Comparison of ENCODE assay signal across 8 mouse cellular contexts in the genomic region with DNA sequence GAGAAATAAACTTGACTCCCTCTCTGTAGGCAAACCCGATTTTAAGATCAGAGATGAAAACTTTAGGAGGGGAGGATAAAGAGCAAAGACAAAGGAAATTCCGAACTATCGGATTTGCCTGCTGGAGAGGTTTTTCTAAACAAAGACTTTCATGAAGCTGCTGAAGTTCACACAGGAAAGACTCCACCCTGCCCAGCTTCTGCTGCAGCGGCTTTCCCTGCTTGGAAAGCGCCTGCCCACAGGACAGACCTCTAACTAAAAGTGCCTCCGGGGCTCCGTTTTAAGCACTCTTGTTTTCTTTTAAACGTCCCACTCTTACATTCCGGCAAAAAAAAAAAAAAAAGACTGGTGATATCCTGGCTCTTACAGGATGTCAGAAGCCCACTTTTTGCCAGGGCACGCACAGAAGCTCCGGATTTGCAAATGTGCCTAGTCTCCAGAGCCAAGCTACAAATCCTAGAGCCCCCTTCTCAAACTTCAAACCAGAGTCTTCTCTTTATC. TPM values are rescaled to one million over a fixed set of nuclear protein-coding genes. Genes with fewer than 3 reads are reported as not detected.
A peak's percentile ranks its signal among the peaks of the same experiment; 100 is the strongest.
DNase-seq lines count a peak whose midpoint lies in the region; ATAC-seq and TF ChIP-seq lines count a peak whose summit lies in the region.

No protein-coding gene starts in this region.

- no peaks in the 10 kb centered on the region for H3K27me3 ChIP-seq in spleen, adult 2 months (ENCODE audit: control insufficient read depth, insufficient read depth, low read length)
- no peaks in the 10 kb centered on the region for H3K27me3 ChIP-seq in forebrain, embryonic 16.5 days (replicated peaks; ENCODE audit: control insufficient read depth, insufficient read depth, low read length)
- no peaks in the 10 kb centered on the region for H3K27me3 ChIP-seq in intestine, embryonic 15.5 days (replicated peaks)
- H3K27me3 ChIP-seq in stomach, embryonic 14.5 days (ENCODE audit: control insufficient read depth, insufficient read depth, low read length) = no peaks in the 10 kb centered on the region

- no peak for TF ChIP-seq POLR2A in spleen, adult 2 months (IDR thresholded peaks at IDR 0.05; ENCODE audit: low read depth, low read length)

- peak overlapping the region; percentile 24 for H3K9ac ChIP-seq in forebrain, embryonic 16.5 days (replicated peaks; ENCODE audit: low read depth, low read length)
- peak overlapping the region; percentile 56 for H3K9ac ChIP-seq in intestine, embryonic 15.5 days
- H3K9ac ChIP-seq in stomach, embryonic 14.5 days (replicated peaks; ENCODE audit: low read depth, low read length) = peak overlapping the region; percentile 83

- DNase-seq in spleen, adult 2 months (ENCODE audit: low read depth in 1 of 2, low spot score in 2 of 2) = no peak
- no peak for DNase-seq in spleen, postnatal 14 days (ENCODE audit: low spot score in 2 of 2)
- DNase-seq in lung, postnatal 10 days = peak; percentile 56
- no peak for DNase-seq in spleen, postnatal 10 days (ENCODE audit: low spot score in 2 of 2)
- no peak for DNase-seq in natural killer cell, adult 2 months (ENCODE audit: low spot score in 2 of 2)

- TF ChIP-seq CTCF in spleen, adult 2 months (IDR thresholded peaks at IDR 0.05; ENCODE audit: extremely low read depth, insufficient read depth, insufficient read length, insufficient replicate concordance) = no peak

- H3K9me3 ChIP-seq in forebrain, embryonic 16.5 days (ENCODE audit: control insufficient read depth, low read length) = no peaks in the 10 kb centered on the region
- H3K9me3 ChIP-seq in intestine, embryonic 15.5 days = no peaks in the 10 kb centered on the region
- no peaks in the 10 kb centered on the region for H3K9me3 ChIP-seq in stomach, embryonic 14.5 days (ENCODE audit: control insufficient read depth, low read depth, low read length)

- H3K4me1 ChIP-seq in spleen, adult 2 months (ENCODE audit: control insufficient read depth, insufficient read depth, insufficient read length) = no peaks in the 10 kb centered on the region
- H3K4me1 ChIP-seq in forebrain, embryonic 16.5 days (replicated peaks; ENCODE audit: control insufficient read depth, insufficient read depth, low read length) = peaks cover 9% of the 10 kb centered on the region
- no peaks in the 10 kb centered on the region for H3K4me1 ChIP-seq in intestine, embryonic 15.5 days (replicated peaks)
- H3K4me1 ChIP-seq in stomach, embryonic 14.5 days (ENCODE audit: control insufficient read depth, insufficient read depth, low read length) = 0 out of 2 replicates have a peak, but pooled peaks cover 7% of the 10 kb centered on the region

- peak; percentile 57; the same call in 1 of the 2 replicates for ATAC-seq in forebrain, embryonic 16.5 days
- peak; percentile 81 for ATAC-seq in intestine, embryonic 15.5 days
- peak; percentile 61; the same call in 1 of the 2 replicates for ATAC-seq in stomach, embryonic 14.5 days (ENCODE audit: insufficient number of reproducible peaks, insufficient read depth, low FRiP score, low read depth)

- H3K4me3 ChIP-seq in spleen, adult 2 months (ENCODE audit: extremely low read depth, insufficient read depth, insufficient read length) = peak overlapping the region; percentile 13
- peak overlapping the region; percentile 45 for H3K4me3 ChIP-seq in forebrain, embryonic 16.5 days (replicated peaks; ENCODE audit: low read length)
- peak overlapping the region; percentile 39 for H3K4me3 ChIP-seq in intestine, embryonic 15.5 days (replicated peaks)
- H3K4me3 ChIP-seq in stomach, embryonic 14.5 days (ENCODE audit: low read depth, low read length) = peak overlapping the region; percentile 57

- peak overlapping the region; percentile 66 for H3K4me2 ChIP-seq in forebrain, embryonic 16.5 days (ENCODE audit: low read length)
- H3K4me2 ChIP-seq in intestine, embryonic 15.5 days (replicated peaks) = peak overlapping the region; percentile 48
- H3K4me2 ChIP-seq in stomach, embryonic 14.5 days (replicated peaks; ENCODE audit: low read depth, low read length) = peak overlapping the region; percentile 46

- 7% methylated on average over 11 of the region's 11 CpGs for WGBS in spleen, adult 2 months
- WGBS in forebrain, embryonic 16.5 days = 6% methylated on average over 11 of the region's 11 CpGs
- WGBS in intestine, embryonic 15.5 days = 6% methylated on average over 11 of the region's 11 CpGs
- WGBS in stomach, embryonic 14.5 days = 3% methylated on average over 11 of the region's 11 CpGs

- H3K27ac ChIP-seq in spleen, adult 2 months (ENCODE audit: insufficient read depth, low read length) = no peak overlapping the region; the same call in 1 of the 2 replicates
- H3K27ac ChIP-seq in forebrain, embryonic 16.5 days (ENCODE audit: low read length) = peak overlapping the region; percentile 10; the same call in 1 of the 2 replicates
- peak overlapping the region; percentile 78 for H3K27ac ChIP-seq in intestine, embryonic 15.5 days
- H3K27ac ChIP-seq in stomach, embryonic 14.5 days (ENCODE audit: low read length) = peak overlapping the region; percentile 97

- no peaks in the 10 kb centered on the region for H3K36me3 ChIP-seq in spleen, adult 2 months (ENCODE audit: control insufficient read depth, insufficient read depth, low read length)
- H3K36me3 ChIP-seq in forebrain, embryonic 16.5 days (ENCODE audit: control insufficient read depth, insufficient read depth) = no peaks in the 10 kb centered on the region
- H3K36me3 ChIP-seq in intestine, embryonic 15.5 days = no peaks in the 10 kb centered on the region
- H3K36me3 ChIP-seq in stomach, embryonic 14.5 days (ENCODE audit: control insufficient read depth, insufficient read depth, low read length) = no peaks in the 10 kb centered on the region

RNA-seq across cellular contexts. Expression of gene Col5a2, which starts 0.8 kb away (rescaled TPM):
- polyA plus RNA-seq in spleen, adult 2 months (2012; rRNA removed) = 2.1 and 2.4 TPM in 2 replicates
- polyA plus RNA-seq in forebrain, embryonic 16.5 days (2015; fragmentation: Nextera tagmentation; extraction: Ambion mirVana) = 8.6 and 12.4 TPM in 2 replicates
- 68.0 and 78.0 TPM in 2 replicates for polyA plus RNA-seq in intestine, embryonic 15.5 days (2015; fragmentation: Nextera tagmentation; extraction: Ambion mirVana)
- 106 and 111 TPM in 2 replicates for polyA plus RNA-seq in stomach, embryonic 14.5 days (2014; fragmentation: Nextera tagmentation; extraction: Ambion mirVana)

Comparison
In these comparisons a context has a peak if more than half of its experiments do, and no peak if none do; other contexts are left out.
1. H3K9ac ChIP-seq: peak in every context shown above with its lines; median percentile 83 in stomach, embryonic 14.5 days; 56 in intestine, embryonic 15.5 days; 24 in forebrain, embryonic 16.5 days.